Mouse (Mus musculus): ENCODE data around the gene Ahrr. TPM values are rescaled to one million over a fixed set of nuclear protein-coding genes. Genes with fewer than 3 reads are reported as not detected.

Gene Ahrr
- polyA plus RNA-seq, 1 experiment from 2014 or later, result 0.20 TPM

GRCm38 (mm10) chr13:74302050-74303037 lies 10.2 kb upstream of the Ahrr start:
- WGBS, result 81% methylated on average over 10 of the region's 10 CpGs
- Histone ChIP-seq H3K27ac (ENCODE audit: low read depth, low read length) (no peak overlapping the region), H3K36me3 (ENCODE audit: control insufficient read depth, insufficient read depth, low read length) (peaks cover 27% of the 10 kb centered on the region), H3K4me1 (ENCODE audit: control insufficient read depth, insufficient read depth, low read length) (no peaks in the 10 kb centered on the region), H3K4me3 (ENCODE audit: low read depth, low read length) (no peak overlapping the region), H3K9ac (replicated peaks; ENCODE audit: low read depth, low read length) (no peak overlapping the region), H3K27me3 (ENCODE audit: control insufficient read depth, insufficient read depth, low read length) (no peaks in the 10 kb centered on the region), H3K9me3 (ENCODE audit: control insufficient read depth, low read length) (no peaks in the 10 kb centered on the region), H3K4me2 (ENCODE audit: low read depth, low read length) (no peak overlapping the region)
- ATAC-seq (ENCODE audit: low read depth), result no peak

- Histone ChIP-seq H3K36me3 (ENCODE audit: control insufficient read depth, insufficient read depth, low read length) (peaks cover 24% of the 10 kb centered on the region), H3K9me3 (ENCODE audit: control insufficient read depth, low read length) (no peaks in the 10 kb centered on the region), H3K4me3 (ENCODE audit: low read depth, low read length) (no peak overlapping the region), H3K27ac (ENCODE audit: low read depth, low read length) (no peak overlapping the region), H3K4me2 (ENCODE audit: low read depth, low read length) (no peak overlapping the region), H3K27me3 (ENCODE audit: control insufficient read depth, insufficient read depth, low read length) (no peaks in the 10 kb centered on the region), H3K9ac (replicated peaks; ENCODE audit: low read depth, low read length) (no peak overlapping the region), H3K4me1 (ENCODE audit: control insufficient read depth, insufficient read depth, low read length) (no peaks in the 10 kb centered on the region)
- 84% methylated on average over 6 of the region's 6 CpGs for WGBS
- ATAC-seq (ENCODE audit: low read depth), result peak; percentile 47; the same call in 1 of the 2 replicates
Measured at GRCm38 (mm10) chr13:74301607-74301984, 9.5 kb upstream of the Ahrr start.

DNA sequence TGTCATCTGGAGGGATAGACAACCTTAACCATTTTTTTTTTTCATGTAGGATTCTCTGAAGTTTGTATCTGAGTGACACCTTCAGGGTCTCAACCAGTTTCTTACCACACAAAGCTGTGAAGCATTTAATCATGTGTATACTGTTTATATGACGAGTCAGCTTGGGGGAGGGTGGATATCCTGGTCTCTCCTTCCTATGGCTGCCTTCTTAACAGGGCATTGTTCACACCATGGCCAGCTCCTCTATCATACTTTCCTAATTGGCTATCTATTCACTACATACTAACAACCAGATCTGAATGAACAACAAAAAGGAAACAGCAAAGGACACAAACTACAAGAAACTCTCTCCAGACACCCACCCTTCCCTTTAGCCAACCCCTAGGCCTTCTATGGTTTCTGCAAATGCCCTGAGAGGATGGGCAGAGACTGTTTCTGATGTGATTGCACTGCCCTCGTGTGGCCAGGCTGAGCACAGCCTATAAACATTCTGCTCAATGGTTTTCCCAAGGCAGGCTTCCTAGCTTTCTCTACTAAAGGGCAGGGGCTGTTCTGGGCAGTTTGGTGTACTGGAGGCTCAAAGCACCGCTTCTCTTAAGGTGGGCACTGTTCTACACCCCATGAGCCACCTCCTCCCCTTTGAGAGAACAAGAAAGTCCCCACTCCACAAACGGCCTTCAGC lies 8.9 kb upstream of the Ahrr start:
- 43% methylated on average over 4 of the region's 4 CpGs for WGBS
- ATAC-seq (ENCODE audit: low read depth), result peak; percentile 93

DNA sequence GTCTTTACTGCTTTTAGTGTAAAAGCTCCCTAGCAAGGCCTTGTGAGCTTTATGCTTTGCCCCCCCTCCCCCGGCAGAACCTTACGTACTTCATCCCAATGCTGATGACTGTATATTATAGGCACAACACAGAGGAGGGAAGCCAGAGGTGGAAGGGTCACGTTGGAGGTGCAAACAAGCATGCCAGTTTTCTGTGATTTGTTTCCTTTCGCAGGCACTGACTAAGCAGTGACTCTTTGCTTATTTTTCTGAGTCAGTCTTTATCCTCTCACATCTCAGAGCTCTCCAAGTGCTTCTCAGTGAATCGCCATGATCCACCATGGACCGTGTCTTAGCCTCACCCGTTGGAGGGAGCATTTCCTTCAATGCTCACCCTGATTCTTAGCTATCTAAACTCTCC lies 4.2 kb upstream of the Ahrr start:
- Histone ChIP-seq H3K9me3 (ENCODE audit: control insufficient read depth, low read length) (no peaks in the 10 kb centered on the region), H3K9ac (replicated peaks; ENCODE audit: low read depth, low read length) (no peak overlapping the region), H3K4me1 (ENCODE audit: control insufficient read depth, insufficient read depth, low read length) (peaks cover 3% of the 10 kb centered on the region; the same call in 1 of the 2 replicates), H3K36me3 (ENCODE audit: control insufficient read depth, insufficient read depth, low read length) (no peaks in the 10 kb centered on the region), H3K27ac (ENCODE audit: low read depth, low read length) (no peak overlapping the region), H3K4me2 (ENCODE audit: low read depth, low read length) (no peak overlapping the region), H3K4me3 (ENCODE audit: low read depth, low read length) (no peak overlapping the region), H3K27me3 (ENCODE audit: control insufficient read depth, insufficient read depth, low read length) (no peaks in the 10 kb centered on the region)
- no peak for ATAC-seq (ENCODE audit: low read depth)
- 81% methylated on average over 7 of the region's 7 CpGs for WGBS

More for the DNA sequence above, 8.9 kb upstream of the Ahrr start:
- no peaks in the 10 kb centered on the region for H3K27me3 ChIP-seq (ENCODE audit: control insufficient read depth, insufficient read depth, low read length)
- H3K9me3 ChIP-seq (ENCODE audit: control insufficient read depth, low read length), result no peaks in the 10 kb centered on the region
- no peak overlapping the region for H3K27ac ChIP-seq (ENCODE audit: low read depth, low read length)
- H3K9ac ChIP-seq (replicated peaks; ENCODE audit: low read depth, low read length), result no peak overlapping the region
- no peaks in the 10 kb centered on the region for H3K4me1 ChIP-seq (ENCODE audit: control insufficient read depth, insufficient read depth, low read length)
- H3K4me2 ChIP-seq (ENCODE audit: low read depth, low read length), result no peak overlapping the region
- H3K4me3 ChIP-seq (ENCODE audit: low read depth, low read length), result no peak overlapping the region
- H3K36me3 ChIP-seq (ENCODE audit: control insufficient read depth, insufficient read depth, low read length), result peaks cover 23% of the 10 kb centered on the region

DNA sequence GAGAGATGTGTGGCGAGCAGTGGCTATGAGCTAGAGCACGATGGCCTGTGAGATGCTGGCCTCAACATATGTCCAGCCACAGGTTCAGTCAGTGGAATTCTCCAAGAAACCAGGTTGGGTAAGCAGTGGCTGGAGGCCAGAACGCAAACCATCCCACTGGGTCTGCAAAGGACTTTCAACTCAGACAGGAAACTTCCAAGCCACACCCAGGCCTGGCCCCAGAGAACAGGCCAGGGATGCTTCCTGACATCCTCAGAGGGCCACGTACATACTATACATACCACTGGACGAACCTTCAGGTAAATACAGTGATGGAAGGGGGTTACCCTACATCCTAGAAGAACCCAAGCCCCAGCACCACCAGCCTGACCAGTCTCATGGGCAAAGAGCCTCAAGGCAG lies 2.5 kb downstream of the Ahrr start:
- no peaks in the 10 kb centered on the region for H3K27me3 ChIP-seq (ENCODE audit: control insufficient read depth, insufficient read depth, low read length)
- no peaks in the 10 kb centered on the region for H3K36me3 ChIP-seq (ENCODE audit: control insufficient read depth, insufficient read depth, low read length)
- H3K9me3 ChIP-seq (ENCODE audit: control insufficient read depth, low read length), result no peaks in the 10 kb centered on the region
- H3K4me1 ChIP-seq (ENCODE audit: control insufficient read depth, insufficient read depth, low read length), result peaks cover 3% of the 10 kb centered on the region; the same call in 1 of the 2 replicates
- WGBS, result 90% methylated on average over 5 of the region's 5 CpGs
- H3K4me2 ChIP-seq (ENCODE audit: low read depth, low read length), result no peak overlapping the region
- H3K27ac ChIP-seq (ENCODE audit: low read depth, low read length), result no peak overlapping the region
- ATAC-seq (ENCODE audit: low read depth), result no peak
- no peak overlapping the region for H3K9ac ChIP-seq (replicated peaks; ENCODE audit: low read depth, low read length)
- no peak overlapping the region for H3K4me3 ChIP-seq (ENCODE audit: low read depth, low read length)

GRCm38 (mm10) chr13:74282299-74282698 lies 9.8 kb downstream of the Ahrr start:
- Histone ChIP-seq H3K4me1 (ENCODE audit: control insufficient read depth, insufficient read depth, low read length) (no peaks in the 10 kb centered on the region), H3K4me3 (ENCODE audit: low read depth, low read length) (no peak overlapping the region), H3K9ac (replicated peaks; ENCODE audit: low read depth, low read length) (no peak overlapping the region), H3K27ac (ENCODE audit: low read depth, low read length) (no peak overlapping the region), H3K4me2 (ENCODE audit: low read depth, low read length) (no peak overlapping the region), H3K9me3 (ENCODE audit: control insufficient read depth, low read length) (no peaks in the 10 kb centered on the region), H3K27me3 (ENCODE audit: control insufficient read depth, insufficient read depth, low read length) (no peaks in the 10 kb centered on the region), H3K36me3 (ENCODE audit: control insufficient read depth, insufficient read depth, low read length) (no peaks in the 10 kb centered on the region)
- 62% methylated on average over 1 of the region's 2 CpGs for WGBS
- ATAC-seq (ENCODE audit: low read depth), result no peak

GRCm38 (mm10) chr13:74275726-74276125 lies 16.4 kb downstream of the Ahrr start:
- Histone ChIP-seq H3K27me3 (ENCODE audit: control insufficient read depth, insufficient read depth, low read length) (no peaks in the 10 kb centered on the region), H3K9ac (replicated peaks; ENCODE audit: low read depth, low read length) (no peak overlapping the region), H3K36me3 (ENCODE audit: control insufficient read depth, insufficient read depth, low read length) (no peaks in the 10 kb centered on the region), H3K4me3 (ENCODE audit: low read depth, low read length) (no peak overlapping the region), H3K27ac (ENCODE audit: low read depth, low read length) (no peak overlapping the region), H3K4me2 (ENCODE audit: low read depth, low read length) (no peak overlapping the region), H3K9me3 (ENCODE audit: control insufficient read depth, low read length) (no peaks in the 10 kb centered on the region), H3K4me1 (ENCODE audit: control insufficient read depth, insufficient read depth, low read length) (no peaks in the 10 kb centered on the region)
- no peak for ATAC-seq (ENCODE audit: low read depth)
- WGBS, result 79% methylated on average over 4 of the region's 4 CpGs

GRCm38 (mm10) chr13:74260231-74260992 lies 31.7 kb downstream of the Ahrr start:
- H3K4me3 ChIP-seq (ENCODE audit: low read depth, low read length), result peak overlapping the region; percentile 38
- peak overlapping the region; percentile 44 for H3K9ac ChIP-seq (replicated peaks; ENCODE audit: low read depth, low read length)
- H3K27ac ChIP-seq (ENCODE audit: low read depth, low read length), result no peak overlapping the region
- H3K27me3 ChIP-seq (ENCODE audit: control insufficient read depth, insufficient read depth, low read length), result no peaks in the 10 kb centered on the region
- H3K4me1 ChIP-seq (ENCODE audit: control insufficient read depth, insufficient read depth, low read length), result peaks cover 5% of the 10 kb centered on the region; the same call in 1 of the 2 replicates
- H3K4me2 ChIP-seq (ENCODE audit: low read depth, low read length), result peak overlapping the region; percentile 67
- no peaks in the 10 kb centered on the region for H3K36me3 ChIP-seq (ENCODE audit: control insufficient read depth, insufficient read depth, low read length)
- peak; percentile 91 for ATAC-seq (ENCODE audit: low read depth)
- H3K9me3 ChIP-seq (ENCODE audit: control insufficient read depth, low read length), result no peaks in the 10 kb centered on the region
- WGBS, result 2% methylated on average over 10 of the region's 10 CpGs

Measured in neural tube, embryonic 14.5 days (tissue).